Mouse (Mus musculus) heart, embryonic 10.5 days (tissue): ENCODE results near the gene Frmd5. TPM values are rescaled to one million over a fixed set of nuclear protein-coding genes. Genes with fewer than 3 reads are reported as not detected.

ENCODE experiments used
- DNase-seq: peaks from one replicate; pipeline ENCODE4 v3.0.0-alpha.2; 2017; ENCODE audit warnings: low spot score
- H3K27ac ChIP-seq: fragments of 300-500 bp; sonication (generic); 2 replicates; pipeline ENCODE4 v1.5.1; 2016; ENCODE audit warnings: mild to moderate bottlenecking
- H3K27me3 ChIP-seq: fragments of 300-500 bp; sonication (generic); 2 replicates; pipeline ENCODE4 v1.6.1; 2016; ENCODE audit warnings: mild to moderate bottlenecking; ENCODE audit not compliant: poor library complexity, insufficient read depth, severe bottlenecking
- H3K36me3 ChIP-seq: fragments of 300-500 bp; sonication (generic); 2 replicates; pipeline ENCODE4 v1.6.1; 2016; ENCODE audit warnings: mild to moderate bottlenecking, moderate library complexity
- H3K4me1 ChIP-seq: fragments of 300-500 bp; sonication (generic); 2 replicates; pipeline ENCODE4 v1.6.1; 2016; ENCODE audit warnings: mild to moderate bottlenecking
- H3K4me3 ChIP-seq: fragments of 300-500 bp; sonication (generic); 2 replicates; pipeline ENCODE4 v1.5.1; 2016; ENCODE audit warnings: mild to moderate bottlenecking, moderate library complexity
- H3K9me3 ChIP-seq: fragments of 300-500 bp; sonication (generic); 2 replicates; pipeline ENCODE4 v1.6.1; 2016; ENCODE audit warnings: mild to moderate bottlenecking, moderate library complexity
- WGBS: fragments of 180-500 bp; shearing (Covaris S2); methylation state at CpG from one replicate; pipeline ENCODE4 v1.1.7; 2016; 5-methylcytosine and 5-hydroxymethylcytosine counted together
- polyA plus RNA-seq: library from polyadenylated mRNA; unstranded; fragments of >200 nt; fragmentation: Nextera tagmentation; extraction: Ambion mirVana; gene quantifications from 2 replicates; pipeline ENCODE4 v1.2.1, GENCODE M21; 2016

The Frmd5 gene
- polyA plus RNA-seq, 1 experiment from 2014 or later = 17.0 TPM

- H3K27me3 ChIP-seq = no peaks in the 10 kb centered on the region
- WGBS = 66% methylated on average over 5 of the region's 5 CpGs
- DNase-seq = no peak
- H3K36me3 ChIP-seq = no peaks in the 10 kb centered on the region
- no peaks in the 10 kb centered on the region for H3K9me3 ChIP-seq
- H3K27ac ChIP-seq = no peak overlapping the region
- H3K4me3 ChIP-seq = no peak overlapping the region
- H3K4me1 ChIP-seq = peaks cover 8% of the 10 kb centered on the region; the same call in 1 of the 2 replicates
Observed at GRCm38 (mm10) chr2:121630286-121630685, 176.6 kb downstream of the Frmd5 start.

DNA sequence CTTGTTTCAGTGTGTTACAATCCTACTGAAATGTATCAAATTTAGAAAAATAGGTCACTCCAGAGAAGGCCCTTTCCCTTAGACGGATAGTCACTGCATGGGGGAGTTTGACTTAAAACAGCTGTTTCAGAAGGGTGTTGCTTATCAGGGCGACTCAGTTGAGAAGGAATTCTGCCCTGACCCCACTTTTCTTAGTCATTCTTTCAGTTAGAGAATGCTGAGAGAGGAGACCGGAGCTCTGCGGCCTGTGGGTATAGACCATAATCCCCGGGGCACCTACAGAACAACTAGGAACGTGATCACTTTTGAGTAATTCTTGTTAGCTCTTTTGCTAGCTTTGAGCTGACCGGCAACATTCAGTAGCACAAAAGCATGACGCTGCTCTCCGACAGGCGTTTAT lies 178.6 kb downstream of the Frmd5 start:
- H3K27me3 ChIP-seq = no peaks in the 10 kb centered on the region
- H3K27ac ChIP-seq = no peak overlapping the region
- no peak overlapping the region for H3K4me3 ChIP-seq
- WGBS = 68% methylated on average over 10 of the region's 10 CpGs
- no peaks in the 10 kb centered on the region for H3K9me3 ChIP-seq
- H3K4me1 ChIP-seq = 0 out of 2 replicates have a peak, but pooled peaks cover 3% of the 10 kb centered on the region
- no peaks in the 10 kb centered on the region for H3K36me3 ChIP-seq
- DNase-seq = no peak

- Histone ChIP-seq H3K27ac (no peak overlapping the region), H3K36me3 (no peaks in the 10 kb centered on the region), H3K27me3 (no peaks in the 10 kb centered on the region), H3K4me3 (no peak overlapping the region), H3K9me3 (no peaks in the 10 kb centered on the region), H3K4me1 (peaks cover 9% of the 10 kb centered on the region)
- WGBS = 93% methylated on average over 3 of the region's 3 CpGs
- no peak for DNase-seq
Observed at GRCm38 (mm10) chr2:121625901-121626300, 181.0 kb downstream of the Frmd5 start.

DNA sequence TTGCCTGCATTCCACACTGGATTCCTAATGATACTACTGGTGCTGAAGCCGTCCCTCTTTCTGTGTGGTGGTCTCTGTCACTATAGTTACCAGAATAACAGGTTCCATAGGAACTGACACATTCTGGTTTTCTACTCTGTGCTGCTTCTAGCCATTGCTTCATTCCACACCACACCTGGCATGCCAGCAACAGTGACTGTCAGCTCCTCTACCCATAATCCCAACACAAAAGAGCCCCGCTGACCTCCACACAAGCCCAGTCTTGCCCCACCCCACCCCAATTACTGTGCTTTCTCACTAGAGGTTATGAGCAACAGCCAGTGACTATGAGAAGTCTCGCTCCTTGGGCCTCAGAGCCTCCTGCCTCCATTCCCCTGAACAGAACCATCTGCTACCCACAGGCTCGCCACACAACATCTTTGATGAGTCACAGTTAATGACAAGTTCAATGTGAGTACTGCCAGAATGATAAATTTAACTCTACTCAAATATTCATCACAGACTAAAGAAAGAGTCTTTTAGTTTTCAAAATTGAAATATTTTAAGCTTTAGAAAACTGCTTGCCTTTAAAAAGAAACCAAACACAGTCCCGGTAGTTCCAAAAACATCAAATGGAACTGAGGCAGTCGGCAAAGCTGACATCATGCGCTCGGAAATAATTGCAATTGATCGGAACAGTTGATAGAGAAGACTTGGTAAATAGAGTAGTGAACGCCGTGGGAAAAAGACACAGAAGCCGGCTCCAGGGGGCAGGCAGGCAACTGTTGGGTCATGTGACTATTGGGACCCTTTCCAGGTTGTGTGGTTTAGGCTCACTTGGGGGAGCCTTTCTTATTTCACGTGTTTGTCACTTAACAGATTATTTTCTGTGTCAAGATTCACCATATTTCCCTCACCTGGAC lies 185.4 kb downstream of the Frmd5 start:
- Histone ChIP-seq H3K9me3 (no peaks in the 10 kb centered on the region), H3K4me3 (no peak overlapping the region), H3K27me3 (no peaks in the 10 kb centered on the region), H3K36me3 (no peaks in the 10 kb centered on the region), H3K27ac (no peak overlapping the region), H3K4me1 (peaks cover 7% of the 10 kb centered on the region)
- WGBS = 67% methylated on average over 13 of the region's 13 CpGs
- no peak for DNase-seq

- WGBS = 87% methylated on average over 7 of the region's 7 CpGs
- peaks cover 7% of the 10 kb centered on the region for H3K4me1 ChIP-seq
- H3K9me3 ChIP-seq = no peaks in the 10 kb centered on the region
- H3K27ac ChIP-seq = no peak overlapping the region
- no peaks in the 10 kb centered on the region for H3K27me3 ChIP-seq
- no peak overlapping the region for H3K4me3 ChIP-seq
- DNase-seq = no peak
- no peaks in the 10 kb centered on the region for H3K36me3 ChIP-seq
Observed at GRCm38 (mm10) chr2:121620582-121621261, 186.2 kb downstream of the Frmd5 start.

GRCm38 (mm10) chr2:121615199-121615559 lies 191.7 kb downstream of the Frmd5 start:
- Histone ChIP-seq H3K4me3 (no peak overlapping the region), H3K4me1 (peaks cover 28% of the 10 kb centered on the region), H3K27ac (no peak overlapping the region), H3K27me3 (no peaks in the 10 kb centered on the region), H3K36me3 (no peaks in the 10 kb centered on the region), H3K9me3 (no peaks in the 10 kb centered on the region)
- no peak for DNase-seq
- 62% methylated on average over 7 of the region's 7 CpGs for WGBS

- Histone ChIP-seq H3K9me3 (no peaks in the 10 kb centered on the region), H3K36me3 (no peaks in the 10 kb centered on the region), H3K27ac (no peak overlapping the region), H3K4me3 (no peak overlapping the region), H3K27me3 (no peaks in the 10 kb centered on the region), H3K4me1 (peaks cover 33% of the 10 kb centered on the region)
- 70% methylated on average over 9 of the region's 9 CpGs for WGBS
- no peak for DNase-seq
Observed at GRCm38 (mm10) chr2:121614483-121615198, 192.2 kb downstream of the Frmd5 start.

DNA sequence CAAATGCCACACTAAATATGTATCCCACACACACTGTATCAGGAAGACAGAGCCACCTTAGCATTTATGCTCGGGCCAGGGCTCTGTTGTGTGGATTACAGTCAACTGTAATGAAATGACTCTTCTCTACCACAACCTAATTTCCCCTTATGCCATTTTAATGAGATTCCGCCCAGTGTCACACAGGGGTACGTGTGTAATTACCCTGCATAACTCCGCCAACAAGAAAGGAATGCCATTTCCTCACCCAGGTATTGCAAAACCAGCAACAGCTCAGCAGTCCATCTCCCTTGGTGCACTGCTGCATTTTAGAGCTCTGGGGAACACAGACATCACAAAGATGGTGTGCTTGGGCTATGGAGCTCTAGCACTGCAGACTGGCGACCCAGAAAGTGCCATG lies 194.8 kb downstream of the Frmd5 start:
- Histone ChIP-seq H3K27me3 (no peaks in the 10 kb centered on the region), H3K9me3 (no peaks in the 10 kb centered on the region), H3K27ac (no peak overlapping the region), H3K36me3 (no peaks in the 10 kb centered on the region), H3K4me3 (no peak overlapping the region), H3K4me1 (peaks cover 35% of the 10 kb centered on the region)
- no peak for DNase-seq
- 73% methylated on average over 5 of the region's 5 CpGs for WGBS

DNA sequence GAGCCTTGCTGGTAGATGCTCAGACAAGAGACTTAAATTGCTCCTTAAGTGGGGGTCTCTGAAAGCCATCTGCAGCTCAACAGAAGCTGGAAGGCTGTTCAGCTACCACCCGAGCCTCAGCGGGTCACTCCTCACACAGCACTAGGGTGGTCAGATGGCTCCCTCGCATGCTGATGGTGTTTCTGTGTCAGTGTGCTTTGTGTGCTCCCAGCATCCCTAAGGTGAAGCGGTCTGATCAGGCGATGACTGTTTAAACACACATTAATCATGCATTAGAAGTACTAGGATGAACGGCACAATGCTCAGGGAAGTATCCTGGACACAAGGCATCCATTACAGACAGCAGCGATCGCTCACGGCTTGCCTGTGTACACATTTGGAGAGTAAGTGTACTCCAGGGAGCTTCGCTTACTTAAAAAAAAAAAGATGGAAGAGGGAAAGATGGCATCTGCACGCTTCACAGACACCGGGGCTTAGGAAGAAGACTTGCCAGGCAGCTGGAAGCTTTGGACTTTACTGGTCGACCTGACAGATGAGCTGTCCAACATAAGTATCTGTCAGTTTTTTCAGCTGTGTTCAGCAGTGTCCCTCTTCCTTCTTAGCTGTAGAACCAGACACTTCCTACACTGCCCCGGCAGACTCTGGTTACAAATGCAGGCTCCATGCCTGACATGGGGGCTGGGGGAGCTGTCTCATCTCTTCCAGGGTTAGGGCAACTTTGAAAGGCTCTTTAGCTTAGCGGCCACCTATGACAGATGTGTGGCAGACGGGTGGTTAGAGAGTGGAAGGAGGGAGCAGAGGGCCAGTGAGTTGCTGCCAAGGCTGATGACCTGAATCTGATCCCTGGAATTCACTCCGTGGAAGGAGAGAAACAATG lies 196.6 kb downstream of the Frmd5 start:
- H3K4me1 ChIP-seq = peaks cover 35% of the 10 kb centered on the region
- DNase-seq = no peak
- no peak overlapping the region for H3K4me3 ChIP-seq
- H3K27me3 ChIP-seq = no peaks in the 10 kb centered on the region
- H3K36me3 ChIP-seq = no peaks in the 10 kb centered on the region
- H3K27ac ChIP-seq = no peak overlapping the region
- WGBS = 53% methylated on average over 17 of the region's 17 CpGs
- no peaks in the 10 kb centered on the region for H3K9me3 ChIP-seq

GRCm38 (mm10) chr2:121609141-121609724 lies 197.7 kb downstream of the Frmd5 start:
- DNase-seq = no peak
- 71% methylated on average over 11 of the region's 11 CpGs for WGBS
- Histone ChIP-seq H3K27me3 (no peaks in the 10 kb centered on the region), H3K4me1 (peaks cover 26% of the 10 kb centered on the region), H3K9me3 (no peaks in the 10 kb centered on the region), H3K27ac (no peak overlapping the region), H3K4me3 (no peak overlapping the region), H3K36me3 (no peaks in the 10 kb centered on the region)

- H3K27me3 ChIP-seq = no peaks in the 10 kb centered on the region
- no peak for DNase-seq
- H3K36me3 ChIP-seq = no peaks in the 10 kb centered on the region
- WGBS = 78% methylated on average over 4 of the region's 4 CpGs
- H3K9me3 ChIP-seq = no peaks in the 10 kb centered on the region
- H3K27ac ChIP-seq = no peak overlapping the region
- H3K4me3 ChIP-seq = no peak overlapping the region
- H3K4me1 ChIP-seq = peaks cover 15% of the 10 kb centered on the region; the same call in 1 of the 2 replicates
Observed at GRCm38 (mm10) chr2:121602397-121602796, 204.5 kb downstream of the Frmd5 start.

- H3K27ac ChIP-seq = no peak overlapping the region
- no peaks in the 10 kb centered on the region for H3K9me3 ChIP-seq
- peaks cover 15% of the 10 kb centered on the region; the same call in 1 of the 2 replicates for H3K4me1 ChIP-seq
- no peaks in the 10 kb centered on the region for H3K36me3 ChIP-seq
- 68% methylated on average over 7 of the region's 7 CpGs for WGBS
- DNase-seq = no peak
- no peak overlapping the region for H3K4me3 ChIP-seq
- H3K27me3 ChIP-seq = peaks cover 4% of the 10 kb centered on the region; the same call in 1 of the 2 replicates
Observed at GRCm38 (mm10) chr2:121601543-121601942, 205.3 kb downstream of the Frmd5 start.
